Mouse (Mus musculus) brain, embryonic 14.5 days (tissue): ENCODE data around the gene Srp68.

Experiments
- CTCF ChIP-seq: fragments of 200-500 bp; IDR thresholded peaks from 2 replicates; pipeline ENCODE4 v1.5.1; 2012; ENCODE audit warnings: inconsistent platforms, mild to moderate bottlenecking, moderate library complexity, borderline replicate concordance; ENCODE audit not compliant: insufficient read depth, insufficient read length; ENCODE audit errors: extremely low read depth
- POLR2A ChIP-seq: fragments of 200-500 bp; IDR thresholded peaks from 2 replicates; pipeline ENCODE4 v1.6.1; 2012; ENCODE audit warnings: mild to moderate bottlenecking, inconsistent platforms, borderline replicate concordance; ENCODE audit not compliant: poor library complexity, insufficient read depth, insufficient read length, severe bottlenecking; ENCODE audit errors: extremely low read depth

DNA sequence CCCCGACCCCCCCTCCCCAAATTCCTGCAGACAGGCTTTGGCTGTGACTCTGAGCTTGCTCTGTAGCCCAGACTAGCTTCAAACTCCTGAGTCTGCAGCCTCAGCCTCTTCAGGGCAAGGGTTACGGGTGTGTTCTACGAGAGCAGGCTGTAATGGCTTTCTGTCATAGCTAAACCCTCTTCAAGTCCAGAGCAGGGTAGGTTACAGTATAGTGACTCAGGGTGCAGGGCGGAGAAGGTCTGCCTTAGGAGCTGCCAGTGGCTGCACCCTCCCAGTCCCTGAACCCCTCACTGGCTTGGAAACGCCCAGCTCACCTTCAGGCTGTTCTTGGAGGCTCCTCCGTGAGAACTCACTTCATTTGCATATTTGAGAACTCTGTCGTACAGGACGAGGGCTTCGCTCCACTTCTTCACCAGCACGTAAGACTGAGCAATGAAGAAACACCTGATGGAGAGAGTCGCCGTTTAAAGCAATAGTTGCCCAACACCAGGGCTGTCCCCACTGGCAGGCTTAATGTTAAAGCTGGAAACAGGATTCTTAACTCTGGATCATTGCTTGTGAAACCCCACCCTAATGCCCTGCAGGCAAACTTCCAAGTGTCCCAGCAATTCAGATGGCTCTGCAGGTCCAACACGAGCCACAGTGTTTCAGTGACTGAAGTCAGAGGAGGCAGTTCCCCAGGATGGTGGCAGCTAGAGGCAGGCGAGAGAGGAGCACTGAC is 26.4 kb downstream of the Srp68 start:
- TF ChIP-seq CTCF (no peak), POLR2A (no peak)
